Mouse (Mus musculus) right cerebral cortex, postnatal 36 days (tissue): ENCODE data around the gene Mtmr4.

Experiments
- DNase-seq, 2 experiments: peaks; one replicate each; pipeline ENCODE4 v3.0.0; 2022; ENCODE audit warnings: low spot score in 2 of 2, mixed read lengths in 1 of 2

Mtmr4 gene

DNA sequence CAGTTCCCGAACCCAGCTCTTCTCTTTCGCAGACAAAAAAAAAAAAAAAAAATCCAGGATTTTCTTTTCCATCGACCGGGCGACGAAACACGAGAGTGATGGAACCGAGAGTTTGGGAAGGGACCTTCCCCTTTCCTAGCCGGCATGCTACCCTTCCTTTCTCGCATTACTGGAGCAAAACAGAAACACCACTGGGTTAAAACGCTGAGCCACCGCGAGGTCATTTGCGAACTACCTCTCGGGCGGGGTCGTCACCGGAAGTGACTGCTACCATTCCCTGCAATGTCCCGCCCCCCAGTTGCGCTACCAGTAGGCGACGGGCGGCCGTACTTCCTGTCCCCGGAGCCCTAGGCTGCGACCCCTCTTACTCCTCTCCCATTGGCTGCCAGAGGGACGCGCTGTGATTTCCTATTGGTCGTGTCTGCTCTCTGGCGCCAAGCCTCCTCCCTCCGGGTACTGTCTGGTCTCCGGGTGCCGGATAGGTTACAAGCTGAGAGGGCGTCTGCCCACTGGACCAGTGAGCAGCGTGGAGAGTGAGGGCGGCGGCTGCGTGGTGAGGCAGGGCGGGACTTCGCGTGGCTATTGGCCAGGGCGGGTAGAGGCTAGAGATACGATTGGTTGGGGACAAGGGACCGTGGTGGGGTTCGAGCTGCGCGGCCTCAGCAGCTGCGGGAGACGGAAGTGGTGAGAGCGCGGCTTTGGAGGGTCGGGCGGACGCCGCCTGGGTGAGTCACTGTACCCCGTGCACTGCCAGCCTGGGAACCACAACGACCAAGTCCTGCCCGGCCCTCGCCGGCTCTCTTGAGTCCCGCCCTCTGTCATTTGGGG is at the start of gene Mtmr4:
TSS of gene Mtmr4 (plus strand) at position 637 of the 828 bp plus-strand sequence.
- DNase-seq, result peak; percentile 100

DNA sequence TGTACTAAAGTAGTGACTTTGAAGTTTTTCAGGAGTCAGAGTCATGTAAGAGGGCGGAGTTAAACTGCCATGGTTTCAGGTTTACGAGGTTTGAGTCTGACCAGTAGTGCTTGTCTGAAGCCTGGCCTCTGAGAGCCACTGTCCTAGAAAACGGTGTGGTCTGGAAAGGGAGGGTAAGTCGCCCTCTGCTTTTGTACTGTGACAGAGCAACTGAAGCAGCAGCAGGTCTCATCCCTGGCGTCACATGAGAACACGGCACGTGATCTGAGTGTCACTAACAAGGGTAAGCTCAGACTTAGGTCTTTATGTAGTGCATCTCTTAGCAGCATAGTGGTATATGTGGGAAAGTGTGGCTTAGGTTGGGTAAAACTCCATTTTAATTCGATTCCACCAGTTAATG is 49.7 kb upstream of the Mtmr4 start:
- no peak for DNase-seq

DNA sequence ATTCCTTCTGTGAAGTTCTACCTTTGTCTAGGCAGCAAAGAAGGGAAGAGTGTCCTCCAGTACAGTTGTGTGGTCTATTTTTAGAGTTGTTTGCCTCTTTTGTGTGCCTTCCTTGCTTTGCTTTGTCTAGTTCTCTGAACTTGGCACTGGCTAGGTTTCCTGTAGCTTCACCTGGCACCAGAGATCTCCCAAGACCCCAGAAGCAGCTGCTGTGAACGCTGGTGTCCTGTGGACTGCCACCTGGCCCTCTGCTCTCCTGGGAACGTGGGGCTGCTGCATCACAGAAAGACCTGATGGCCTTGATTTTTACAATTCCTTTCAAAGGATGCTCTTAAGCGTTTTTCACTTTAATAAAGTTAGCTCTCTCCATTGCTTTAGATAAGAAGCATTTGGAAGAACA is 49.1 kb upstream of the Mtmr4 start:
- no peak for DNase-seq

DNA sequence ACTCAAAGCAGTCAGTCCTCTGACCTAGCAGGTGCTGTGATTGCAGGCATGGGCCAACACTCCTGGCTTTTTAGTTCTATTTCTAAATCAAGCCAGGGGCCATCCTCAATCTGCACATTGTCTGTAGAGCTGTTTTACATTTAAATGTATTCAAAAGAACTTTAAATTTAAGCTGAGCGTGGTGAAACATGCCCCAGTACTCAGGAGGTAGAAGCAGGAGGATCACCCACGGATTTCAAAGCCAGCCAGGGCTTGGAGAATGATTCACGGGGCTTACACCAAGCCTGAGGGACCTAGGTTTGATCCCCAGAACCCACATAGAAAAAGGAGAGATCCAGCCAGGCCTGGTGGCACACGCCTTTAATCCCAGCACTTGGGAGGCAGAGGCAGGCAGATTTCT is 38.6 kb upstream of the Mtmr4 start:
- no peak for DNase-seq

DNA sequence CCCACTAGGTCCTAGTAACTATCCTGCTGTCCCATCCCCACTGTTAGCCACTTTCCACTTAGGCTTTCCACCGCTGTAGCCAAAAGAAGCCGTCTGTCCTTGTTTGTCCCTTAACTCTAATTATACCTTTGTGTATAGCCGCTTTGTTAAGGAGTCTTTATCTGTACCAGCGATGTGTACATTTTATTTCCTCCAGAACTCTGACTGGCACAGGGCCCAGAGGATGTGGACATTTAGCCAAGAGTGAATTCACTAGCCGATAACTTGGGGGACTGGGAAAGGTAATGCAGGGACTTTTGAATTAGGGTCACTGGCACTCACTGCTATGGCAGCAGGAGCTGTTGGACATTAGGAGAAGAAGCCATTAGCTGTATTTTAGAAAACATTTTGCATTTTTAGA is 37.6 kb upstream of the Mtmr4 start:
- DNase-seq, result no peak

DNA sequence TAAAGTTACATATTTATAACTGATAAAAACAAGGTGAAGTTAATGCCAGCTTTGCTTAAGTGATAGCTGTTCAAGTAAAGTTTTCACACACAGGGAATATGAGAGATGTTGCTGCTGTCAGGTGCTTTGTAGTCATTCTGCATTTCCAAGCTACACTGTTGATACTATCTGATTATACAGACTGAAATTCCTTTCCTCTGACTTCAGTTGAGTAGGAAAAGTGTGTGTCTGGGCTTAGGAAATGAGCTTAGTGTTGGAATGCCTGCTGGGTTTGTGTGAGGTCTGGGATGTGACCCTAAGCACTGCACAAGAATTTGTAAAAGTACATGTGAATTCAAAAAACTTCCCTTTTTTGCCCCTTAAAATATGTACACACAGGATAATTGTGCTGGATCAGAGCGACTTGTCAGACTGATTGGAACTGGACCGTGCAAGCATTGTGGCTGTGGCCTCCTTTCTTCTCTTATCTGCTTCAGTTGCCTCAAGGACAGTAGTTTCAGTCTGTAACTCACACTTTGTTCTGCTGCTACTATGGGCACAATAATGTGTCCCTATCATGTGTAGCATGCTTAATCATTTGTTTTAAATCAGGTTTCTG is 36.8 kb upstream of the Mtmr4 start:
- DNase-seq, result no peak

DNA sequence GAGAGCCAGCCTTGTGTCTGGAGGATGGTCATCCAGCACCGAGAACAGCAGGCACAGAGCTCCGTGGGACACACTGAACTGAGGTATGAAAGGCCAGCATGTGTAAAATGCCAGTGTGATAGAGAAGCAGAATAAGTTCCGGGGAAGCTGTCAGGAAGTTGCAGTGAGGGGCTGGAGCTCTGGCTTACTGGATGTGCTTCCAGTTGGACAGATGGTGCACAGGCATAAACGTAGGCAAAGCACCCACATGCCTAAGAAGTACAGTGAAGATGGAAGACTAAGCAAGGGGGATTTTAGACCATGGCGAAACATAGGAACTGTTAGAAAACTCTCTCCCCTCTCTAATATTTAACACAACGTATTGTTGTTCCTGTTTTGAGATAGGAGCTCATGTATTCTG is 30.8 kb upstream of the Mtmr4 start:
- DNase-seq, result no peak

DNA sequence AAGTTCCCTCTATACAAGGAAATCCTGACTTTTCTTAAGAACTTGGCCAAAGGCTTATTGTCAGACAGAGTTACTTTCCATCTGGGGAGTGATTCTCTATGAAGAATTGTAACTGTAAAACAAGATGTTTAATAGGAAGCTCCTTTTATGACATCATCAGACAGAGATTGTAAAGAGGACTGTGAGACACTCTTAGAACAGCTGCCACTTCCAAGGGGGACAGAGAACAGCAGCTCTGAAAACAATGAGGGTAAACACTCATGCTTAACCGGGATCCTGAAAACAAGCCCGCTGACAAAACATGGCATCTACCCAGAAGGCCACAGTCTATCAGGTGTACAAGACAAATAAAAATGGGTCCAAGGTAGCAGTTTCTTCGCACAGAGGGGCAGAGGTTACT is 25.5 kb upstream of the Mtmr4 start, which contains the start of gene Gm11492:
TSS of gene Gm11492 (plus strand) at position 153 of the 400 bp plus-strand sequence.
- DNase-seq, result no peak

DNA sequence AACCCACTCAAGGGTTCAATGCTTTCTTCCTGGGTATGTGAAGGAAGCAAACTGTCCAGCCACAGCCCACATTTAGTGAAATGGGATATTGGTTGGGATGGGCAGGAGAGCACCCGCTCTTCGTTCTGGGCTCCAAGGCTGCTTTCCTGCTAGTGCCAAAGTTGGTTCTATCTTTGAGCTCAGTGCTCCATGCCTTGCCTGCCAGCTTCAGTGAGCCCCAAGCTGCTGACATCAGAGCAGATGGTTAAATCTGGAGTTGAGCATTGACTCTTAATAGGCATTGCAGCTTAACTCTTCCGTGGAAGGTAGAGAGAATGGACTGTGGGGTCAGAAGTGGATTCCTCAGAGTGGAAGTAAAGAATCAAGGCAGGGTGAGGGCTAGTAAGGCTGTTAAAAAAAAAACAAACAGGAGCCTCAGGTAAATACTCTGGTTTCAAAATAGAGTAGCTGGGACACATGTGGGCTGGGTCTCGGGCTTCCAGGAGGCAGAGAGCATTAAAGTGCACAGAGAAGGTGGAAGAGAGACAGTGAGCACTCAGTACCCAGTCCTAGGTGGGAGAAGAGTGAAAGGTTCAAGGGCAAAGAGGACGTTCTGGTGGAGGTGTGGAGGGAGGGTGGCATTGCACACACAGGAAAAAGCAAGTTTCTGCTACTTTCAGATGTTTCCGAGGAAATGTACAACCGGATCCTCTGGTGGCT is 23.6 kb upstream of the Mtmr4 start, which contains the start of gene Sept4:
TSS of gene Sept4 (plus strand) at position 649 of the 699 bp plus-strand sequence.
- no peak for DNase-seq

DNA sequence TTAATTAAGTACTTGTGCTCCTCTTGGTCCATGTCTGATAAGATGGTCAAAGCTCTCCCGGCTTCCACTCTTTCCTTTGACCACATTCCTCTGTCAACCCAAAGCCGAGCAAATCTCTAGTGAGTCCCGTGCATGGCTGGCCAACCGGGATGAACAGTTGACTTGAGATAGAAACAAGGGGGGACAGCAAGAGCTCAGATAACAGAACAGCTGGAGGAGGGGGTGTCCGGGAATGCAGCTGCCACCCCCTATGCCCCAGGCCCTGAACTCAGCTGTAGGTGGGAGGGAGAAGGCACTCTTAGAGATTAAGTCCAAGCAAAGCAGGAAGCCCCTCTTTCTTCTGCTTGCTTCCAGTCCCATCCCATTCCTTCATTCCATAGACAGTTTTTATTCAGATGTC is 21.2 kb upstream of the Mtmr4 start:
- DNase-seq, result no peak

DNA sequence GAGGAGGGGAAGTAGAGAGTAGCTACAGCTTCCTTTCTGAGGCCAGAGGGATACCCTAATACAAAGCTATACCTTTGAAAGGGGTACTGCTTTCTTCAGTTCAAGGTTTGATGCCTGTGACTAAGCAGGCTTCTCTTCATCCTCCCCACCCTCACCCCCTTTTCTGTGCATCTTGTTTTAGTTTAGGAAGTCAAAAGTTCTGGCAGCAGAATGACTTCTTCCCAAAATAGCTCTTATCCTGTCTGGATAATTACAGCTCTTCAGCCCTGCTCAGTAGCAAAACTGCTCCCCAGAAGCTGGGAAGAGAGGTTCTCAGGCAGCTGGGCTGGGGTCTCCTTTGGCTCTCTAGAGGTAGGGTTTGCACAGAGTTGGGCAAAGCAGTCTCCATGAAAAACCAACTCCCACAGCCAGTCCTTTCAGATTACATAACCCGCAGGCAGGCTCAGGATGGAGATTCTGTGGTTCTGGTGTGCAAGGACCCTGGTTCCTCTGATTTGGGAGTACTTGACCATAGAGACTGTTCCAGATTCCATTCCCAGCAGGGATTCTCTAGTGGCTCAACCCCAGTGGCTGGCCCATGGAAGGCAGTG is 20.5 kb upstream of the Mtmr4 start:
- DNase-seq, result no peak

DNA sequence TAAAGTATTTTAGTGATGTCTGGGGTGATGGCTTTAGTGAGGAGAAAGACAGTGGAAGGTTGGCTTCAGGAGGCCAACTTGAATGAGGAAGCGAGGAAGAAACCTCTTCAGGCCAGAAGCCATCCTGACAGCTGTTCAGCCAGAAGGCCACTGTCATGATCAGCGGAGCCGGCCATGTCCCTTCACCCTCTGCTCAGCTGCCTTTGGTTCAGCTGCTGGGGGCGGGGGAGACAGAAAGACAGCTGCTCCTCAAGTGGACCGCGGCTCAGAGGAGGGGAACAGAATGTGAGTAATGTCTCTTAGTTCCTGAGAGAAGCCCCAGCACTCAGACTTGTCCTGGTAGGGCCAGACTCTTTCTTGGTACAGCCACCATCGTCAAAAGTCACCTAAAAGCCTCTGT is 18.2 kb upstream of the Mtmr4 start:
- no peak for DNase-seq

DNA sequence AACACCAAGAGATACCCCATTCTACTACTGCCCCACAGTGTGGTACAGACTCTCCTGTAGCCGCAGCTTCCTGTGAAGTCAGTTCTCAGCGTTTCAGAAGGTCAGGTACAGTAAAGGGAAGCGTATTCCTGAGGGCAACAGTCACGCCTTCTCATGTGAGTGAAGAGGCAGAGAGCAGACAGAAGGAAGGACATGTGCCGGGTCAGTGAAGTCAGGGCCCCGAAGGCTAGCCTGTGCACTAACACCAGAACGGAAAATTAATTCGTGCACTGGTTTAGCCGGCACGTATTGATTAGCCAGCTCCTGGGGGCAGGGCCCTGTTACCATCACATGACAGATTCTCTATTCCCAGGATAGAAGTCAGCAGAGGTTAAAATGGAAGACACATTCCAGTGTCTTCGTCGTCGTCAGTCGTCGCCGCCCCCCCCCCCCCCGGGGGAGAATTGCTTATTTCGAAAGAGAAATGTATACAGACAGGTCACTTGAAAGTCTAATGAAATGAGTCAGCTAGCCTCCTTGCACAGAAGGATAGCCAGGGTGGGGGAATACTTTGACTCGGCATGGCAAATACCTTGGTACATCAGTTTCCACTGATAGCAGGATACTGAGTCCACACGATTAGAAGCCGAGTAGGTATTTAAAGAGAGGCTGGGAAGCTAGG is 17.3 kb upstream of the Mtmr4 start:
- DNase-seq, result no peak

DNA sequence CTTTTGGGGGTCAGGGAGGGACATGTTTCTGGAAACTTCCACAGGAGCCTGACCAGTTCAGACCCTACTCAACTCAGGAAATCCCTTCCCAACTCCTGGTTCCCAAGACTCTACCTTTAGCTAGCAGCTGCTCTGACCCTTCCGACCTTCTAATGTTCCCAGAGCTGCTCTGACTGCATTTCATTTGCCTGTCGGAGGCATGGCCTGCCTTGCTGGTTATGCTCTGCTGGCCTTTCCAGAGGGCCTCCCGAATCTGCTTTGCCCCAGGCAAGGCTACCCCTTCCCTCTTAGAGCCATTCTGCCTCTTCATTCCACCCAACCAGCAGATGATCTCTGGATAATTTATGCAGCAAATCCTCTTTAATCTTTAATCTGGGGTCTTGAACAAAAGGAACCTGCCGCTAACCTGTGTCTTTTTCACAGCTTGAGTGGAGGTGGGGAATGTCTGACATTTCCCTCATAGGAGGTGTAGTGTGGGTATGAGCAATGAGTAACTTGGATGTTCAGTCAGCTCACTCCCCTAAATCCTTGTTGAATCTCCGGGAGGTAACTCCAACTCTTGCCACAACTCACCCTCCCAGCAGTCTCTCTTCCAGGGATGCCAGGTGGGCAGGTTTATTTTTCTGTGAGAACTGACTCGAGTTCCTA is 14.2 kb upstream of the Mtmr4 start:
- no peak for DNase-seq

DNA sequence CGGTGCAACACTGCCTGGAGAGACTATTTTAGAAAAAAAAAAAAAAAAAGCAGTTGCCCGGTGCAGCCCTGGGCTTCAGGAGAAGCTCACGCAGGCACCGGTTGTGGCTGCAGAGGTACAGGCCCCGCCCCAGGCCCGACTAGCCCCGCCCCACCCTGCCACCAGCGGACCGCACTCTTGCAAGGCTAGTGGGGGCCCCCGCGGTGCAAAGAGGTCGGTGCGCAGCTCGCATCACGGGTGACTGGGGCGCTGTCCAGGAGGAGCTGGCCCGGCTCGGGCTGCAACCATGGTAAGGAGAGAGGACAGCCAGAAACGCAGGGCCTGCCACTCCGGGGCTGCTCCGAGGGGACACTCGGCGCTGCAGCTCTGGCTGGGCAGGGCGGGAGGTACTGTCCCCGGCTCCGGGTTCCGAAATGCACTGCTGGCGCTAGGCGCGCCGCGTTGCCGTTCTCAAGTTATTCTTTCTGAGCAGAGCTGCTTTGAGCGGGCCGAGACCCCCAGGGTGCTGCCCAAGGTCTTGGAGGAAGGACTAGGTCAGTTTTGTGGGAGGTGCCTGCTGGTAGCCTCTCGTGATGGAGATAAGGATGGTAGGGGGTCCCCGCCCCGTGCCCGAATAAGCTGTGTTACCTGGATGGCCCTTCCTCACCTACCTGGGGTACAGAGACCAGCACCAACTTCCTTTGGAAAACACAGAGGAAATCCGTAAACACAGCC is 13.6 kb upstream of the Mtmr4 start:
- DNase-seq, result peak; percentile 59 to 63

DNA sequence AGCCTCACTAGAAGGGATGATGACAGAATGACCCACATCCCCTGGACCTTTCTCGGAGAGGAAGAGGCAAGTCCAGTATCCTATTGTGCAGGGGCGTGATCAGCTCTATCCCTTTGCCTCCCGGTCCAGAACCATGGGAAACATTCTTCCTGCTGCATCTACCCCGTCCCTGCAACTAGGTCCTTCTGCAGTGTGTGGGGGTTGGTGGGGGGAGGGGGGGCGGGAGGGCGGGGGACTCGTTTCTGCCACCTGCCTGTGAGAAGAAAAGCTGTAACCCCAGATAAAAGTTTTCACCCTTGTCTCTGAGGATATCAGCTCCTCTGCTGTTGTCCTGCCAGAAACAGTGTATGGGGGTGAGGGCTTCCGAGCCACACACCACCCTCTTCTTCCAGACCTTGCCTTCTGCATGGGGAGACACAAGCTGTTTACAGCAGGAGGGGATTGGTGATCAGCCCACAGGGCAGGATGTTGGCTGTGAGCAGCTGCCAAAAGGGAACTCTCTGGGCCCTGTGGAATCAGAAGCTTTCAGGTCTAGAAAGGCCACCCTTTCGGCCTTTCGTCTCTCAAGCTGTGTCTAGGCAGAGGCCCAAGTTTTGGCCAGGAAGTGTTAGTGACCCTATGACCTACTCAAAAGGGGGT is 12.9 kb upstream of the Mtmr4 start:
- DNase-seq, result no peak

DNA sequence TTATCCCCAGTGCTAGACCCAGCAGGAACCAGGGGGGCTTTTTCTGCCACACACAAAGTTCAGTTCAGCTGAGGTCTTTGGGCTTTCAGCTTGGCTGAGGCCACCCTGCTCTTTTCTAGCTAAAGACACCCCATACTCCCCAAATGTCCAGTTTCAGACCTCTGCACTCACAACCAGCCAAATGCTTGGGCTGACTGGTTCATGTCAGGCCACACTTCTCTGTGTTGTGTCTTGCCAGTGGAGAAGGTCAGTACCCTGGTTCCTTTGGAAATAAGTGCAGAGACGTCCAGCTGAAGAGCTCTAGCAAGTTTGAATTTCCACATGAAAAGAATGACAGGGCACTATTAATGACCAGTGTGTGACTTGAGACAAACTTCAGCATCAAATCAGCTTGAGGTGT is 12.2 kb upstream of the Mtmr4 start:
- no peak for DNase-seq

DNA sequence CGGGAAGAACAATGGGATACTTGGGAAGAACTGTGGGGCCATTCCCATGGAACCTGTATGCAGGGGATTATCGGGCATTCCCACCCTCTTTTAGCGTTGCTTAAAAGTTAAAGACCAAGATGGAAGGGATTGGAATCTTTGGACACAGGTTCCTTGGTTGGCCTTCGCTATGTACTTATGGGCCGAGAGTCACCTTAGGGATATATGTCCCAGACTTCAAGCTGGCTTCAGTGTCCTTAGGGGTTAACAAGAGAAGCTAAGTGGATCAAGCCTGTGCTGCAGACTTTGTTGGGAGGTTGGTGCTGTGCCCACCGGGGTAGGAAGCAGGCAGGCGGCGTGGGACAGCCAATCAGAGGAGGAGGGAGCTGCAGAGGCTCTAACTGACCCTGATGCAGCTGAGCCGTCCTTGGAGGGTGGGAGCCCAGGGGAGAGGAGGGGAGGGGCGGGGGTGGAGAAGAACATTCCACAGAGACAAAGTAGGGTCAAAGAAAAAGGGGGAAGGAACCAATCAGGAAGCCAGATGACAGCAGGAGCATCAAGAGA is 11.3 kb upstream of the Mtmr4 start:
- no peak for DNase-seq

DNA sequence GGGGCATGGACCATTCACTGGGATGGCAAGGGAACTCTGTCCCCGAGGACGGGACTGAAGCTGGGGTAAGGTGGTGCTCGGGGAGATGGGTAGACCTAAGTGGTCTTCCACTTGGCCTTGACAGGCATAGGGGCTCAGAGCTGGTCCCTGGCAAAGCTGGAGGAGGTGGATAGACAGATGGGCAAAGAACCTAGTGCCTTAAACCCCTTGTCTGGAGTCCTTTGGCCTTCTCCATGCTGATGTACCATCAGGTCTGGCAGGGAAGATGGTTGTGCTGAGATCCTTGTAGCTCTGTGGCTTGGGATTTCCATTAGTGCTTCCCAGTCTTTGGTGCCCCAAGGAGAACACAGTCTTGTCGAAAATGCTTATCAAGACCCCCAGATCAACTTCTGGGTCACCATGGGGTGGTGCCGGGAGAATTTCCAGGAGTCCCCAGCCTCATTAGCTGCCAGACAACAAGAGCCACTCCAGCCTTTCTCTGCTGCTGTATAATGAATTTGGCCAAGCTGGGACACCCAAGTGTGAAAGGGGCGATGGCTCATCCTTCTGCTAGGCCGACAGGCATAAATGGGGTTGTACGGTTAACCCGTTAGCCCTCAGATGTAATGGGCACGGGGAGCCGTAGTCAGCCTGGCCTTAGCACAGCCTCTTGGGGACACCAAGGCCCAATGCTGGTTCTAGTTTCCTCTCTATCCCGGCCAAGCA is 10.6 kb upstream of the Mtmr4 start:
- DNase-seq, result no peak
